Mouse (Mus musculus) liver, embryonic 16.5 days (tissue): ENCODE data around the gene Kcnk2. TPM values are rescaled to one million over a fixed set of nuclear protein-coding genes. Genes with fewer than 3 reads are reported as not detected.

ENCODE experiments used
- ATAC-seq: fragments of 200-750 bp; cut with Nextera tagmentation; 2 replicates; pipeline ENCODE4 v1.8.0; 2017; ENCODE audit warnings: low read depth, mild to moderate bottlenecking, moderate number of reproducible peaks, moderate library complexity
- H3K27ac ChIP-seq: fragments of 300-500 bp; sonication (generic); 2 replicates; pipeline ENCODE4 v1.5.1; 2014; ENCODE audit warnings: mild to moderate bottlenecking, low read length
- H3K27me3 ChIP-seq: fragments of 300-500 bp; sonication (generic); 2 replicates; pipeline ENCODE4 v1.6.1; 2014; ENCODE audit warnings: low read depth, low read length, mixed read lengths; ENCODE audit not compliant: control insufficient read depth, insufficient read depth
- H3K36me3 ChIP-seq: fragments of 300-500 bp; sonication (generic); 2 replicates; pipeline ENCODE4 v1.6.1; 2014; ENCODE audit warnings: mild to moderate bottlenecking; ENCODE audit not compliant: control insufficient read depth, insufficient read depth
- H3K4me1 ChIP-seq: fragments of 300-500 bp; sonication (generic); 2 replicates; pipeline ENCODE4 v1.6.1; 2014; ENCODE audit warnings: low read depth, low read length, mixed read lengths; ENCODE audit not compliant: control insufficient read depth
- H3K4me2 ChIP-seq: fragments of 300-500 bp; sonication (generic); 2 replicates; pipeline ENCODE4 v1.6.1; 2014; ENCODE audit warnings: low read depth, low read length, mixed read lengths
- H3K4me3 ChIP-seq: fragments of 300-500 bp; sonication (generic); 2 replicates; pipeline ENCODE4 v1.5.1; 2014; ENCODE audit warnings: low read depth, mild to moderate bottlenecking, low read length
- H3K9ac ChIP-seq: fragments of 300-500 bp; sonication (generic); 2 replicates; pipeline ENCODE4 v1.6.1; 2014; ENCODE audit warnings: low read depth, low read length
- H3K9me3 ChIP-seq: fragments of 300-500 bp; sonication (generic); replicated peaks from 2 replicates; pipeline ENCODE4 v1.6.1; 2016; ENCODE audit warnings: low read length; ENCODE audit not compliant: control insufficient read depth
- WGBS: fragments of 180-500 bp; shearing (Covaris S2); extraction: QIAGEN DNeasy Blood & Tissue Kit; methylation state at CpG from one replicate; pipeline ENCODE4 v1.1.7; 2014; ENCODE audit not compliant: insufficient replicate concordance; 5-methylcytosine and 5-hydroxymethylcytosine counted together
- polyA plus RNA-seq: library from polyadenylated mRNA; unstranded; fragments of >200 nt; fragmentation: Nextera tagmentation; extraction: Ambion mirVana; gene quantifications from 2 replicates; pipeline ENCODE4 v1.2.1, GENCODE M21; 2015

The Kcnk2 gene
- polyA plus RNA-seq, 1 experiment from 2014 or later: not detected

GRCm38 (mm10) chr1:189409906-189410305, 7.8 kb upstream of the Kcnk2 start:
- 64% methylated on average over 6 of the region's 6 CpGs for WGBS
- no peak for ATAC-seq
- no peak overlapping the region for H3K27ac ChIP-seq

DNA sequence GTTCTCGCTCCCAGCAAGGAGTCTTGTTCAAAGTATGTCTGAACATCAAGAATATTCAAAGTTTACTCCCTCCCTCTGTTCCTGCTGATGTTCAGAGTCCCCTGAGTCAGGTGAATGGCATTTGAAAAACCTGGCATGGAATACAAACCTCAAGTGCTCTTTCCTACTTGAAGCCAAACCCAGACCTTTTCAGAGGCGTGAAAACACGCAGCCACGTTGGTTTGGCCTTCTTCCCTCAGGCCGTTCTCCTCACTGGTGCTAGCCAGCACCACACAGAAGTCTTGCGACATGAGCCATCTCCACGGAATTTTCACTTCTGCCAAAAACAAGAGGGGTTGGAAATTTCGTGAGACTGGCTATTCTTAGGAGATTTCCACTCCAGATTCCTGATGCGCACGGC, 3.1 kb upstream of the Kcnk2 start:
- no peak overlapping the region for H3K4me3 ChIP-seq
- no peak overlapping the region for H3K27ac ChIP-seq
- no peak overlapping the region for H3K4me2 ChIP-seq
- WGBS: 60% methylated on average over 10 of the region's 10 CpGs
- no peaks in the 10 kb centered on the region for H3K27me3 ChIP-seq
- H3K36me3 ChIP-seq: no peaks in the 10 kb centered on the region
- no peak overlapping the region for H3K9ac ChIP-seq
- H3K4me1 ChIP-seq: no peaks in the 10 kb centered on the region
- H3K9me3 ChIP-seq: no peaks in the 10 kb centered on the region
- ATAC-seq: no peak

More at GRCm38 (mm10) chr1:189409906-189410305, 7.8 kb upstream of the Kcnk2 start:
- Histone ChIP-seq H3K9me3 (no peaks in the 10 kb centered on the region), H3K4me3 (no peak overlapping the region), H3K27me3 (no peaks in the 10 kb centered on the region), H3K36me3 (no peaks in the 10 kb centered on the region), H3K4me2 (no peak overlapping the region), H3K9ac (no peak overlapping the region), H3K4me1 (no peaks in the 10 kb centered on the region)

DNA sequence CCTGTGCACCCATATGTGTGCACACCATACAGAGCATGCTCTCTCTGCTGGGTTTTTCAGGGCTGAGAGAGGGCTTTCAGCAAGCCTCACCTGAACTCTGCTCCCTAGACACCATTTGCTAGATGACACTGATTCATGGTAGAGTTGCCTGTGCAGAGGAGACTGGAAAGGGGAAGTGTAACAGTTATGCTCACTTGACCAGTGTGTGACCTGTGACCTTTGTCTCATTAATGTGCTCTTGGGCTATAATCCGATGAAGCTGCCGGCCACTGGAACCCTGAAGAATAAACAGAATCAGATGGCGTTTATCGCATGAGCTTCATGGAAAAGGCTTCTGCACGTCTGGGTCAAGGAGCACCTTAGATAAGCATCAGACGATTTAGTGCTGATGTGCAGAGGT, 1.5 kb upstream of the Kcnk2 start:
- H3K27ac ChIP-seq: no peak overlapping the region
- H3K9me3 ChIP-seq: no peaks in the 10 kb centered on the region
- no peak overlapping the region for H3K4me3 ChIP-seq
- no peak overlapping the region for H3K4me2 ChIP-seq
- no peak for ATAC-seq
- no peaks in the 10 kb centered on the region for H3K4me1 ChIP-seq
- no peak overlapping the region for H3K9ac ChIP-seq
- no peaks in the 10 kb centered on the region for H3K36me3 ChIP-seq
- 60% methylated on average over 6 of the region's 6 CpGs for WGBS
- no peaks in the 10 kb centered on the region for H3K27me3 ChIP-seq

- no peak overlapping the region for H3K27ac ChIP-seq
- H3K4me1 ChIP-seq: no peaks in the 10 kb centered on the region
- no peak overlapping the region for H3K4me3 ChIP-seq
- no peaks in the 10 kb centered on the region for H3K27me3 ChIP-seq
- no peak for ATAC-seq
- 52% methylated on average over 4 of the region's 4 CpGs for WGBS
- H3K4me2 ChIP-seq: no peak overlapping the region
- H3K9ac ChIP-seq: no peak overlapping the region
- H3K9me3 ChIP-seq: no peaks in the 10 kb centered on the region
- H3K36me3 ChIP-seq: no peaks in the 10 kb centered on the region
Measured at GRCm38 (mm10) chr1:189403139-189403538, 1.1 kb upstream of the Kcnk2 start.

DNA sequence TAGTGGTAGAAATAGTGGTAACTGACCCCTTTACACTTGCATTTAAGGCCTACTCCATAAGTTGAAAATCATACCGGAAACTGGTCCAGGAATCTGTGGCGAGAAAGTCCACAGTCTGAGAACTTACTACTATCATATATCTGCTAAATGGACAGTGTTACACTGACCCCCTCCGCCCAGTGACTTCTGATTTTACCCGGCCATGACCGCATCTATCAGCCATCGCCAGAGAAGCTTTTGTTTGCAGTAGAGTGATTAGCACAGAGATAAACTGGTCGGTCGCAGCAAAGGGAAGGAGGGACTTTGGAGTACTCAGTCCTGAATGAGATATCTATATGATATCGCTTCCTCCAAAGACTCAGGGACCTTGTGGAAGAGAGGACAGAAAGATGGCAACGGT, 15.2 kb downstream of the Kcnk2 start:
- no peaks in the 10 kb centered on the region for H3K36me3 ChIP-seq
- WGBS: 64% methylated on average over 10 of the region's 10 CpGs
- H3K4me2 ChIP-seq: no peak overlapping the region
- H3K4me1 ChIP-seq: no peaks in the 10 kb centered on the region
- H3K4me3 ChIP-seq: no peak overlapping the region
- H3K9ac ChIP-seq: no peak overlapping the region
- H3K27ac ChIP-seq: no peak overlapping the region
- ATAC-seq: no peak
- H3K27me3 ChIP-seq: no peaks in the 10 kb centered on the region
- no peaks in the 10 kb centered on the region for H3K9me3 ChIP-seq

DNA sequence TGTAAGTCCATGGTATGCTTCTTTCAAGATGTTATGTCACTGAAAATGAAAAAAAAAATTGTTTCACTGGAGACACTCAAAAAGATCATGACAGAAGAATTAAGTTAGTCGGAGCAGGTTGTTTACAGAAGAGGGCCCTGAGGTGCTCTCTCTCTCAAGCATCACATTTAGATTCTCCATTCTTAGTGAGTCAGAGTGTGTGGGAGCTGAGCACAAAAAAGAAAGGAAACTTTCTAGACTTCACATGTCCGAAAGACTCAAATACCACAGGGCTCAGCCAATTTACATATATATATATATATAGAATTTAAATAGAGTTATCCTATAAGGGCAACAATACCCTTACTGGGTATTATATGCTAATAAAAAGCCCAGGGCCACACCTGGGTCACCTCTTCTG, 15.9 kb downstream of the Kcnk2 start:
- Histone ChIP-seq H3K4me2 (no peak overlapping the region), H3K4me3 (no peak overlapping the region), H3K9me3 (no peaks in the 10 kb centered on the region), H3K36me3 (no peaks in the 10 kb centered on the region), H3K4me1 (no peaks in the 10 kb centered on the region), H3K9ac (no peak overlapping the region), H3K27me3 (no peaks in the 10 kb centered on the region), H3K27ac (no peak overlapping the region)
- WGBS: 60% methylated on average over 2 of the region's 2 CpGs
- ATAC-seq: no peak

GRCm38 (mm10) chr1:189367722-189368121, 34.4 kb downstream of the Kcnk2 start:
- Histone ChIP-seq H3K27me3 (no peaks in the 10 kb centered on the region), H3K9me3 (no peaks in the 10 kb centered on the region), H3K4me2 (no peak overlapping the region), H3K27ac (no peak overlapping the region), H3K36me3 (no peaks in the 10 kb centered on the region), H3K4me3 (no peak overlapping the region), H3K4me1 (no peaks in the 10 kb centered on the region), H3K9ac (no peak overlapping the region)
- ATAC-seq: no peak
- WGBS: 51% methylated on average over 4 of the region's 4 CpGs

- Histone ChIP-seq H3K27ac (no peak overlapping the region), H3K9ac (no peak overlapping the region), H3K4me2 (no peak overlapping the region), H3K9me3 (no peaks in the 10 kb centered on the region), H3K27me3 (no peaks in the 10 kb centered on the region), H3K4me3 (no peak overlapping the region), H3K36me3 (no peaks in the 10 kb centered on the region), H3K4me1 (no peaks in the 10 kb centered on the region)
- ATAC-seq: no peak
- 51% methylated on average over 5 of the region's 5 CpGs for WGBS
Measured at GRCm38 (mm10) chr1:189364188-189364587, 37.9 kb downstream of the Kcnk2 start.

- no peak overlapping the region for H3K9ac ChIP-seq
- no peaks in the 10 kb centered on the region for H3K36me3 ChIP-seq
- no peak overlapping the region for H3K27ac ChIP-seq
- no peaks in the 10 kb centered on the region for H3K27me3 ChIP-seq
- no peak overlapping the region for H3K4me2 ChIP-seq
- no peaks in the 10 kb centered on the region for H3K9me3 ChIP-seq
- no peak for ATAC-seq
- WGBS: 52% methylated on average over 6 of the region's 6 CpGs
- no peak overlapping the region for H3K4me3 ChIP-seq
- no peaks in the 10 kb centered on the region for H3K4me1 ChIP-seq
Measured at GRCm38 (mm10) chr1:189362579-189362978, 39.5 kb downstream of the Kcnk2 start.

- Histone ChIP-seq H3K9me3 (no peaks in the 10 kb centered on the region), H3K4me1 (no peaks in the 10 kb centered on the region), H3K4me3 (no peak overlapping the region), H3K4me2 (no peak overlapping the region), H3K36me3 (no peaks in the 10 kb centered on the region), H3K27me3 (no peaks in the 10 kb centered on the region), H3K27ac (no peak overlapping the region), H3K9ac (no peak overlapping the region)
- 64% methylated on average over 4 of the region's 4 CpGs for WGBS
- no peak for ATAC-seq
Measured at GRCm38 (mm10) chr1:189359699-189360098, 42.4 kb downstream of the Kcnk2 start.
